Mouse (Mus musculus): ENCODE results near the gene Galnt6. TPM values are rescaled to one million over a fixed set of nuclear protein-coding genes. Genes with fewer than 3 reads are reported as not detected.
"Not testable (repeated sequence)": the region's sequence is repeated elsewhere in the genome, so short reads cannot be mapped to it uniquely, and the experiment has no call there.

The Galnt6 gene
- under 1 TPM; 0.49 to 0.87 TPM for total RNA-seq (2021)
- long read RNA-seq, partial matches to known transcripts = 0 of 2 reads
- long read RNA-seq, other reads (novel, unspliced or antisense) = 1 of 2 reads

- no peak for DNase-seq (ENCODE audit: low spot score in 2 of 2)
These were observed at the start of gene Galnt6 for GRCm38 (mm10) chr15:100729281-100729985. TSS of gene Galnt6 (minus strand) at chr15:100729376.

GRCm38 (mm10) chr15:100777020-100778016 is 48.1 kb upstream of the Galnt6 start:
- DNase-seq (ENCODE audit: low spot score in 2 of 2) = no peak

- no peak for DNase-seq (ENCODE audit: low spot score in 2 of 2)
These were observed 47.2 kb upstream of the Galnt6 start for GRCm38 (mm10) chr15:100776424-100776823.

- DNase-seq (ENCODE audit: low spot score in 2 of 2) = no peak
These were observed 46.3 kb upstream of the Galnt6 start for GRCm38 (mm10) chr15:100775189-100776166.

- not testable (repeated sequence) for DNase-seq (ENCODE audit: low spot score in 2 of 2)
These were observed 44.7 kb upstream of the Galnt6 start for GRCm38 (mm10) chr15:100773859-100774258.

- DNase-seq (ENCODE audit: low spot score in 2 of 2) = no peak
These were observed 43.5 kb upstream of the Galnt6 start for GRCm38 (mm10) chr15:100772685-100773084.

- no peak for DNase-seq (ENCODE audit: low spot score in 2 of 2)
These were observed 41.2 kb upstream of the Galnt6 start for GRCm38 (mm10) chr15:100770338-100770737.

GRCm38 (mm10) chr15:100769023-100769422 is 39.8 kb upstream of the Galnt6 start:
- DNase-seq (ENCODE audit: low spot score in 2 of 2) = not testable (repeated sequence)

GRCm38 (mm10) chr15:100767851-100768250 is 38.7 kb upstream of the Galnt6 start:
- no peak for DNase-seq (ENCODE audit: low spot score in 2 of 2)

- no peak for DNase-seq (ENCODE audit: low spot score in 2 of 2)
These were observed 37.6 kb upstream of the Galnt6 start for GRCm38 (mm10) chr15:100766826-100767225.

- DNase-seq (ENCODE audit: low spot score in 2 of 2) = no peak
These were observed 35.2 kb upstream of the Galnt6 start for GRCm38 (mm10) chr15:100764163-100764951.

- DNase-seq (ENCODE audit: low spot score in 2 of 2) = no peak
These were observed 33.5 kb upstream of the Galnt6 start for GRCm38 (mm10) chr15:100762649-100763048.

- DNase-seq (ENCODE audit: low spot score in 2 of 2) = peak; percentile 94 to 96
These were observed 32.4 kb upstream of the Galnt6 start, which contains the start of gene Slc4a8 for GRCm38 (mm10) chr15:100761419-100762185. TSS of gene Slc4a8 (plus strand) at chr15:100761747.

- peak in 1 of 2 experiments; percentile 46 for DNase-seq (ENCODE audit: low spot score in 2 of 2)
These were observed 31.9 kb upstream of the Galnt6 start for GRCm38 (mm10) chr15:100761036-100761418.

GRCm38 (mm10) chr15:100759286-100759685 is 30.1 kb upstream of the Galnt6 start:
- no peak for DNase-seq (ENCODE audit: low spot score in 2 of 2)

- DNase-seq (ENCODE audit: low spot score in 2 of 2) = peak; percentile 69 to 76
These were observed 28.4 kb upstream of the Galnt6 start for GRCm38 (mm10) chr15:100757527-100757978.

- no peak for DNase-seq (ENCODE audit: low spot score in 2 of 2)
These were observed 26.9 kb upstream of the Galnt6 start for GRCm38 (mm10) chr15:100755881-100756624.

- no peak for DNase-seq (ENCODE audit: low spot score in 2 of 2)
These were observed 26.3 kb upstream of the Galnt6 start for GRCm38 (mm10) chr15:100755498-100755859.

All from layer of hippocampus, postnatal 10 days (tissue).